Mouse (Mus musculus) urinary bladder, postnatal 14 days (tissue): ENCODE results near the gene Neurod4.

Experiments
- DNase-seq: peaks from one replicate; pipeline ENCODE4 v3.0.0; 2021; ENCODE audit warnings: low spot score

Neurod4 gene

GRCm38 (mm10) chr10:130234576-130234975 is 45.5 kb downstream of the Neurod4 start:
- no peak for DNase-seq

GRCm38 (mm10) chr10:130232117-130232516 is 47.9 kb downstream of the Neurod4 start:
- no peak for DNase-seq

- DNase-seq = no peak
Observed at GRCm38 (mm10) chr10:130229584-130229983, 50.5 kb downstream of the Neurod4 start.

GRCm38 (mm10) chr10:130228246-130228645 is 51.8 kb downstream of the Neurod4 start:
- DNase-seq = peak; percentile 7

- DNase-seq = no peak
Observed at GRCm38 (mm10) chr10:130225034-130225433, 55.0 kb downstream of the Neurod4 start.
